Mouse (Mus musculus): ENCODE measurements around the gene Crlf3. TPM values are rescaled to one million over a fixed set of nuclear protein-coding genes. Genes with fewer than 3 reads are reported as not detected.
A peak's percentile ranks its signal among the peaks of the same experiment; 100 is the strongest.

Crlf3 gene
- polyA plus RNA-seq, 1 experiment from 2014 or later = 13.2 TPM

DNA sequence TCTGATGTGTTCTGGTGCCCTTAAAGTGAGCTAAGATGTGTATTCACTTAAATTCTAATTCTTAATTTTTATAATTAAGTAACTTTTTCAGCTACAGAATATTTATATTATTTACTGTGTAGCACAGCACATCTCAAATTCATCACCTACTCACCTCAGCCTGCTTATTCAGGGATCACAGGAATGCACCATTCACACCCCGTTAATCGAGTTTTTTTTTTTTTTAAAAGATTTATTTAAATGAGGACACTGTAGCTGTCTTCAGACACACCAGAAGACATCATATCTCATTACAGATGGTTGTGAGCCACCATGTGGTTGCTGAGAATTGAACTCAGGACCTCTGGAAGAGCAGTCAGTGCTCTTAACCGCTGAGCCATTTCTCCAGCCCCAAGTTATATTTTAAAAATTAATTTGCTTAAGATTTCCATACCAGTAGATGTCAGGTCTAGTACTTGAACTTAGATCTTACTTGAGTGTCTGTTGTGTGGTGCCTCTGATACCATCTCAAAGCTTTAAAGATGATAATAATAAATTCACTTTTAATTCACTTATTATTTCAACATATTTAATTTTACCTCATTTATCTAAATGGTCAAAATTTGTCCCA, 9.9 kb upstream of the Crlf3 start:
- no peak overlapping the region for H3K9ac ChIP-seq (ENCODE audit: low read length)
- no peak for ATAC-seq (ENCODE audit: low FRiP score, low TSS enrichment)

DNA sequence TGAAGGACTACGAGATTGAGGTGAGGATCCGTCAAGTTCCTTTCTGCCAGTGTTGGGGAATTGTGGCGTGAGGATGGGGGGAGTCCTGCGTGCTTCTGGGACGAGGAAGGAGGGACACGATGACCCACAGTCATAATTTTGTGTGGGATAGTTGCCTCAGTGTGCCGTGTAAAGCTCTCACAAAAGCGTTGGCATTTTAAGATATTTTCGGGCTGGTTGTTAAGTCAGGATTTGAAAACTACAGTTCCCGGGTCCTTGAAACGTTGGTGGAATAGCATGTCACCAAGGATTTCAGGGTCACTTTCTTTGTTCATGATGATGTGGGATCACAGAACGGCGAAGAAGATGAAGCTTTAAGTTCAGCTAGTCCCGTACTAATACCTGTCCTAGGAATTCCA, 9.0 kb upstream of the Crlf3 start:
- H3K9me3 ChIP-seq (ENCODE audit: control insufficient read depth, low read length) = no peaks in the 10 kb centered on the region
- WGBS = under 1% methylated on average over 14 of the region's 14 CpGs
- no peak for TF ChIP-seq EP300 (optimal IDR thresholded peaks at IDR 0.05)
- TF ChIP-seq CTCF (IDR thresholded peaks at IDR 0.05; ENCODE audit: low read depth) = no peak
- DNase-seq (ENCODE audit: low spot score) (no peak), ATAC-seq (ENCODE audit: low FRiP score, low TSS enrichment) (no peak; the same call in 1 of the 2 replicates)
- H3K4me1 ChIP-seq (replicated peaks; ENCODE audit: control insufficient read depth, insufficient read depth) = no peaks in the 10 kb centered on the region
- no peaks in the 10 kb centered on the region for H3K36me3 ChIP-seq (ENCODE audit: control insufficient read depth, insufficient read depth, low read length)
- peak overlapping the region; percentile 89 for H3K9ac ChIP-seq (ENCODE audit: low read length)
- peak overlapping the region; percentile 95 for H3K4me2 ChIP-seq (replicated peaks; ENCODE audit: low read depth)
- no peaks in the 10 kb centered on the region for H3K27me3 ChIP-seq (ENCODE audit: control insufficient read depth, insufficient read depth, low read length)
- H3K4me3 ChIP-seq (ENCODE audit: low read depth, low read length) = peak overlapping the region; percentile 85
- H3K27ac ChIP-seq (replicated peaks) = peak overlapping the region; percentile 31; the same call in 1 of the 2 replicates

More for the DNA sequence above, 9.9 kb upstream of the Crlf3 start:
- no peak for DNase-seq (ENCODE audit: low spot score)
- WGBS = 47% methylated on average over 3 of the region's 3 CpGs
- Histone ChIP-seq H3K4me1 (replicated peaks; ENCODE audit: control insufficient read depth, insufficient read depth) (no peaks in the 10 kb centered on the region), H3K9me3 (ENCODE audit: control insufficient read depth, low read length) (no peaks in the 10 kb centered on the region), H3K4me2 (replicated peaks; ENCODE audit: low read depth) (peak overlapping the region; percentile 95), H3K36me3 (ENCODE audit: control insufficient read depth, insufficient read depth, low read length) (no peaks in the 10 kb centered on the region), H3K4me3 (ENCODE audit: low read depth, low read length) (no peak overlapping the region), H3K27me3 (ENCODE audit: control insufficient read depth, insufficient read depth, low read length) (no peaks in the 10 kb centered on the region), H3K27ac (replicated peaks) (no peak overlapping the region)
- TF ChIP-seq EP300 (optimal IDR thresholded peaks at IDR 0.05) (no peak), CTCF (IDR thresholded peaks at IDR 0.05; ENCODE audit: low read depth) (no peak)

DNA sequence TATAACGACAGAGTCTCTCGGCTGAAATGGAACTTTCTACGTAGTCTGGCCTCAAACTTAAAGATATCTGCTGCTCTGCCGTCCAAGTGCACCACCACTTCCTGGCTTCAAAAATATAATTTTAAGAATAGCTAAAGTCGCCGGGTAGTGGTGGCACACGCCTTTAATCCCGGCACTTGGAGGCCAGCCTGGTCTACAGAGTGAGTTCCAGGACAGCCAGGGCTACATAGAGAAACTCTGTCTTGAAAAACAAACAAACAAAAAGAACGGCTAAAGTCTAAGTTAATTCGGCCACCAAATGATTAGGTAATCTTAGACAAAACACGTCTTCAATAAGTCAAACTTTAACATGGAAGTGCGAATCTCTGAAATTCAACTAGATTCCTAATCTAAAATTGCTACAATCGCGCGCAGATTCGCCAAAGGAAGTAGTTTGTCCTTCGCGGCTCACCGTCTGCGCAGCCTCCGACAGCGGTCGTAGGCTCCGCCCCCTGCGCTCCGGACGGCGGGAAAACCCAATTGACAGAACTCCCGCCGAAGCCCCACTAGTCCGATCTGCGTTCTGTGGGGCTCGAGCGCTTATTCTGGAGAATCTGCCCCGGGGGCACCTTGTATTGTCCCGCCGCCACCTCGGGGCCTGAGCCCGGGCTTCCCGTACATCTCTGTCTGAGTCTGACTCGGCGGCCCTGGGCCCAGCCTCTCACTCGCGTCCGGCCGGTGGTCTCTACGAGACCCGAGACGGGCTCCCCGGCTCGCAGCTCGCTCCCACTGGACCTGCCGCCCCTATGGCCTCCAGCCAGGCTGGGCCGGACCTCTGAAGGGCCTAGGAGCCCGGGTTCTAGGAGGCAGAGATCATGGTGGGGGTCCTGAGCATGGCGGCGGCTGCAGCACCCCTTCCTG, 8.4 kb upstream of the Crlf3 start, which contains the start of gene Atad5:
Gene Atad5, plus strand, starts transcription at position 484 of the 900 bp plus-strand sequence.
- 4% methylated on average over 57 of the region's 57 CpGs for WGBS
- TF ChIP-seq EP300 (optimal IDR thresholded peaks at IDR 0.05) (no peak), CTCF (IDR thresholded peaks at IDR 0.05; ENCODE audit: low read depth) (no peak)

DNA sequence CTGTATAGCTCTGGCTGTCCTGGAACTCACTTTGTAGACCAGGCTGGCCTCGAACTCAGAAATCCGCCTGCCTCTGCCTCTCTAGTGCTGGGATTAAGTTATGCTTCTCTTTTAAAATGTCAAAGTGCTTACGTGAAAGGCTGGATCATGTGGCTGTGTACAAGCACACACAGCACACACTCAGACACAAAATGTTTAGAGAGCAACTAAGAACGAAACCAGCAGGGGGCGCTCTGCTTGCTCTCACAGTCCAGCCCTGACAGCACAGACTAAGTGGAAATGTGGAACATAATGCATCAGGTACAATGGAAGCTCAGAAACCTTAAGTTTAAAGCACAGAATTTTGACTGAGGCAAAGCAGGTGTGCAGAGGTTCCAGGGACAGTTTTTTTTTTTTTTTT, 6.1 kb upstream of the Crlf3 start:
- Histone ChIP-seq H3K9me3 (ENCODE audit: control insufficient read depth, low read length) (no peaks in the 10 kb centered on the region), H3K4me1 (replicated peaks; ENCODE audit: control insufficient read depth, insufficient read depth) (no peaks in the 10 kb centered on the region), H3K4me3 (ENCODE audit: low read depth, low read length) (no peak overlapping the region), H3K27ac (replicated peaks) (no peak overlapping the region), H3K9ac (ENCODE audit: low read length) (no peak overlapping the region), H3K36me3 (ENCODE audit: control insufficient read depth, insufficient read depth, low read length) (no peaks in the 10 kb centered on the region), H3K4me2 (replicated peaks; ENCODE audit: low read depth) (no peak overlapping the region), H3K27me3 (ENCODE audit: control insufficient read depth, insufficient read depth, low read length) (no peaks in the 10 kb centered on the region)
- DNase-seq (ENCODE audit: low spot score) = peak; percentile 86
- ATAC-seq (ENCODE audit: low FRiP score, low TSS enrichment) = peak; percentile 85
- 3% methylated on average over 4 of the region's 5 CpGs for WGBS
- peak; percentile 89 for TF ChIP-seq CTCF (IDR thresholded peaks at IDR 0.05; ENCODE audit: low read depth)
- no peak for TF ChIP-seq EP300 (optimal IDR thresholded peaks at IDR 0.05)

More for the DNA sequence above, 8.4 kb upstream of the Crlf3 start, which contains the start of gene Atad5:
- H3K9me3 ChIP-seq (ENCODE audit: control insufficient read depth, low read length) = no peaks in the 10 kb centered on the region
- ATAC-seq (ENCODE audit: low FRiP score, low TSS enrichment) (peak; percentile 72), DNase-seq (ENCODE audit: low spot score) (peak; percentile 87)
- peak within 1 kb of the TSS; percentile 89 for H3K9ac ChIP-seq (ENCODE audit: low read length)
- no peaks in the 10 kb centered on the region for H3K4me1 ChIP-seq (replicated peaks; ENCODE audit: control insufficient read depth, insufficient read depth)
- H3K27me3 ChIP-seq (ENCODE audit: control insufficient read depth, insufficient read depth, low read length) = no peaks in the 10 kb centered on the region
- peak within 1 kb of the TSS; percentile 85 for H3K4me3 ChIP-seq (ENCODE audit: low read depth, low read length)
- peak within 1 kb of the TSS; percentile 95 for H3K4me2 ChIP-seq (replicated peaks; ENCODE audit: low read depth)
- no peaks in the 10 kb centered on the region for H3K36me3 ChIP-seq (ENCODE audit: control insufficient read depth, insufficient read depth, low read length)
- peak within 1 kb of the TSS; percentile 31; the same call in 1 of the 2 replicates for H3K27ac ChIP-seq (replicated peaks)

DNA sequence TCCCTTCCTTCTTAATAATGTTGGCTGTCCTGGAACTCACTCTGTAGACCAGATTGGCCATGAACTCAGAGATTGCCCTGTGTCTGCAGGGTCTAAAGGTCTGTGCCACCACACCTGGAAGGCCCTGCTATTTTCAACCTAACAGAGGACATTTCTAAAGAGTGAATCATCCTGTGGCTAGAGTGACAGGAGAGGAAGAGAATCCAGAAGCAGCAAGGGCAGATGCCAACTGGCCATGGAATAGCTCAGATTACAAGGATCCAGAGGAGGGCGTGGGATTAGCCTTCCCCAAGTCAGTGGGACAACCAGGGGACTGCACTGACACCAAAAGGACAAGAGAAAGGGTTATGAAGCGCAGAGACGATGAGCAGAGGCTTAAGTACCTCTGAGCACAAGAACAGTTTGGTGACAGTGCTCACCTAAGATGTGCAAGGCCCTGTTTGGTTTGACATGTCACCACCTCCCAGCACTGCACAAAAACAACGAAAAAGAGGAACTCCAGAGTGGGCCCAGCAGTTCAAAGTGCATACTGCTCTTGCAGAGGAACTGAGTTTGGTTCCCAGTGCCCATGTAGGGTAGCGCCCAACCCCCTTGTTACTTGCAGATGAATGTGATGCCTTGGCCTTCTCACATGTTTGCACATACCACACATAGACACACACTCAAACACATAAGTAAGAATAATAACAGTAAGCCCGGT, 4.7 kb upstream of the Crlf3 start:
- ATAC-seq (ENCODE audit: low FRiP score, low TSS enrichment) = no peak

More for the DNA sequence above, 4.7 kb upstream of the Crlf3 start:
- no peaks in the 10 kb centered on the region for H3K36me3 ChIP-seq (ENCODE audit: control insufficient read depth, insufficient read depth, low read length)
- H3K4me2 ChIP-seq (replicated peaks; ENCODE audit: low read depth) = no peak overlapping the region
- TF ChIP-seq CTCF (IDR thresholded peaks at IDR 0.05; ENCODE audit: low read depth) = no peak
- no peak for TF ChIP-seq EP300 (optimal IDR thresholded peaks at IDR 0.05)
- DNase-seq (ENCODE audit: low spot score) = no peak
- no peaks in the 10 kb centered on the region for H3K4me1 ChIP-seq (replicated peaks; ENCODE audit: control insufficient read depth, insufficient read depth)
- no peak overlapping the region for H3K9ac ChIP-seq (ENCODE audit: low read length)
- WGBS = 70% methylated on average over 6 of the region's 6 CpGs
- no peak overlapping the region for H3K27ac ChIP-seq (replicated peaks)
- H3K27me3 ChIP-seq (ENCODE audit: control insufficient read depth, insufficient read depth, low read length) = no peaks in the 10 kb centered on the region
- no peak overlapping the region for H3K4me3 ChIP-seq (ENCODE audit: low read depth, low read length)
- no peaks in the 10 kb centered on the region for H3K9me3 ChIP-seq (ENCODE audit: control insufficient read depth, low read length)
